Mouse (Mus musculus): ENCODE results near the gene 1700001J03Rik. TPM values are rescaled to one million over a fixed set of nuclear protein-coding genes. Genes with fewer than 3 reads are reported as not detected.
"Not testable (repeated sequence)": the region's sequence is repeated elsewhere in the genome, so short reads cannot be mapped to it uniquely, and the experiment has no call there.

Gene 1700001J03Rik
- 1 to 10 TPM in 1 of 2 experiments, under 1 TPM in 1; 0.79 to 1.4 TPM for total RNA-seq (2021)
- long read RNA-seq, experiment 1 = 0 reads
- long read RNA-seq, experiment 2 = 0 reads

GRCm38 (mm10) chr5:146185204-146185603, at the start of gene 1700001J03Rik:
TSS of gene 1700001J03Rik (minus strand) at chr5:146185304.
- intact Hi-C loops (cut with DNase I); H3K4me3 ChIP-seq; H3K27ac ChIP-seq; DNase-seq: not testable (repeated sequence)

- intact Hi-C loops (cut with DNase I) = no loop called here
- no peak overlapping the region for H3K4me3 ChIP-seq
- TF ChIP-seq CTCF (IDR thresholded peaks at IDR 0.05) = no peak
- DNase-seq = no peak
- H3K27ac ChIP-seq = no peak overlapping the region
Measured at GRCm38 (mm10) chr5:146234336-146234735, 49.2 kb upstream of the 1700001J03Rik start.

GRCm38 (mm10) chr5:146232816-146233215, 47.7 kb upstream of the 1700001J03Rik start:
- peak overlapping the region; percentile 89 for H3K4me3 ChIP-seq
- DNase-seq = no peak
- TF ChIP-seq CTCF (IDR thresholded peaks at IDR 0.05) = no peak
- intact Hi-C loops (cut with DNase I) = no loop called here
- H3K27ac ChIP-seq = peak overlapping the region; percentile 98

- DNase-seq = no peak
- TF ChIP-seq CTCF (IDR thresholded peaks at IDR 0.05) = no peak
- Histone ChIP-seq H3K4me3 (peak overlapping the region; percentile 89), H3K27ac (peak overlapping the region; percentile 98)
- intact Hi-C loops (cut with DNase I) = no loop called here
Measured at GRCm38 (mm10) chr5:146232056-146232675, 47.1 kb upstream of the 1700001J03Rik start.

GRCm38 (mm10) chr5:146231655-146231996, 46.5 kb upstream of the 1700001J03Rik start:
- peak; percentile 56 for DNase-seq
- intact Hi-C loops (cut with DNase I) = no loop called here
- peak overlapping the region; percentile 89 for H3K4me3 ChIP-seq
- no peak for TF ChIP-seq CTCF (IDR thresholded peaks at IDR 0.05)
- peak overlapping the region; percentile 98 for H3K27ac ChIP-seq

GRCm38 (mm10) chr5:146230864-146231654, 46.0 kb upstream of the 1700001J03Rik start, which contains the start of gene Cdk8:
TSS of gene Cdk8 (plus strand) at chr5:146231230.
- intact Hi-C loops (cut with DNase I) = no loop called here
- no peak for TF ChIP-seq CTCF (IDR thresholded peaks at IDR 0.05)

DNA sequence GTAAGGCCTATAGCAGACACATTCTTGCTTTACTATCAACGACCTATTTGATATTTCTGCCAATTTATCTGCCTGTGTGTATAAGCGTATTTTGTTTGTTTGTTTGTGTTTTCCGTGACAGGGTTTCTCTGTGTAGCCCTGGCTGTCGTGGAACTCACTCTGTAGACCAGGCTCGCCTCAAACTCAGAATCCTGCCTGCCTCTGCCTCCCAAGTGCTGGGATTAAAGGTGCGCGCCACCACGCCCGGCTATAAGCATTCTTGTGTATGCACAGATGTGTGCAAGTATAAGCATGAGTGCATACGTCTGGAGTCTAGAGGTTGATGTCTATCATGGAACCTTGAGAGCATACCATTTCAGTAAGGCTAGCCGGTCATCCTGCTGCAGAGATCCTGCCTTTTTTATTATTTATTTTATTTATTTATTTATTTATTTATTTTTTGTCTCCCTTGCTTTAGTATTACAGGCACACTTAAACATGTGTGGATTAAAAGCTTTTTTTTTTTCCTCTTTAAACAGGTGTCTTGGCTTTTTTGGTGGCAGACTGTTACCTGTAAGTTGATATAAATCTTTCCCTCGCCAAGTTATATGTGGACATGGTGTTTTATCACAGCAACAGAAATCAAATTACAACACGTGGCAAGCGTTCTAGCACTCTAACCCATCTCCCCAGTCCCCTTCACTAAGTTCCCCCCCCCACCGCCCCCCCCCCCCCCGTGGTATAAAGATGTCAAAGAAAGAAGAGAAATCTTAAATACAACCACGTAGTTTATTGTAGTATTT, 45.0 kb upstream of the 1700001J03Rik start:
- no peak for TF ChIP-seq CTCF (IDR thresholded peaks at IDR 0.05)
- intact Hi-C loops (cut with DNase I) = no loop called here
- no peak for DNase-seq
- peak overlapping the region; percentile 98 for H3K27ac ChIP-seq
- peak overlapping the region; percentile 89 for H3K4me3 ChIP-seq

More at GRCm38 (mm10) chr5:146230864-146231654, 46.0 kb upstream of the 1700001J03Rik start, which contains the start of gene Cdk8:
- Histone ChIP-seq H3K4me3 (peak within 1 kb of the TSS; percentile 89), H3K27ac (peak within 1 kb of the TSS; percentile 98)
- peak; percentile 95 for DNase-seq

DNA sequence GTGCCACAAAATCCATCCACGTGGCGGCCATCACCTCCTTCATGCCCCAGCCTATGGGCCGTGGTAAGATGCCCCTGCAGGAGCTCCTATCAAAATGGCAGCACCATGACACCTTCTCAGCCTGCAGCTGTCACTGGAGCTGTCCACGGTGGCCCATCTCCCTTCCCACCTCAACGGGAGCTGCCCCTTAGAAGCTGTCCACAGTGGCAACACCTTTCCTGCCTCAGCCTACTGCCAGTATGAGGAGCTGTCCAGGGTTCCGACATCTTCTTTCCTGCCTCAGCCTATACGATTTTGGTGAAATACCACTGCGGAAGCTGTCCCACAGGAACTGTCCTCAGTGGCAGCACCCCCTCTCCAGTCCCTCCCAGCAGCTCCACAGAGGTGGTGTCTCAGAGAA, 42.4 kb upstream of the 1700001J03Rik start:
- no peak overlapping the region for H3K27ac ChIP-seq
- TF ChIP-seq CTCF (IDR thresholded peaks at IDR 0.05) = no peak
- DNase-seq = no peak
- H3K4me3 ChIP-seq = no peak overlapping the region
- intact Hi-C loops (cut with DNase I) = no loop called here

DNA sequence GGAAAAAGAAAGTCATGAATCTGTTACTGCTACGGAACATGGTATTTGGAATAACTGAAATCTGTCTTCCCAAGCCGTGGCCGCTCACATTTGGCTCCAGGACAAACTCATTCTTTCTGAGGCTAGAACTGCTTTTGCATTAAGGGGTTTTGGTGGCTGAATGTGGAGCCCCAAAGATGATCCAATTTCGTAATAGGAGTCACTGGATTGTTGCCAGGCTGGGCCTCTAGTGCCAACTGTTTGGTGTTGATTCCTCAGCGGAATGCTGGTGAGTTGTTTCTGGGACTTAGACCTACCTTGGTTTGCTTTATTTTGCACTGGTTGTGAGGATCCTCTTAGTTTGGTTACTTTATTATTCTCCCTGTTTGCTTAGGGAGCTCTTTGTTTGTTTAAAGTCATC, 38.7 kb upstream of the 1700001J03Rik start:
- H3K27ac ChIP-seq = peak overlapping the region; percentile 21; the same call in 1 of the 2 replicates
- intact Hi-C loops (cut with DNase I) = loop anchor here (5.0 kb wide), 1 partner anchor 74 kb away; no protein-coding TSS in a partner anchor
- H3K4me3 ChIP-seq = no peak overlapping the region
- TF ChIP-seq CTCF (IDR thresholded peaks at IDR 0.05) = no peak
- DNase-seq = no peak

- no peak for DNase-seq
- peak overlapping the region; percentile 98 for H3K4me3 ChIP-seq
- peak overlapping the region; percentile 98 for H3K27ac ChIP-seq
- intact Hi-C loops (cut with DNase I) = loop anchor here (5.0 kb wide), 1 partner anchor 76 kb away; no protein-coding TSS in a partner anchor
- no peak for TF ChIP-seq CTCF (IDR thresholded peaks at IDR 0.05)
Measured at GRCm38 (mm10) chr5:146221722-146222121, 36.6 kb upstream of the 1700001J03Rik start.

DNA sequence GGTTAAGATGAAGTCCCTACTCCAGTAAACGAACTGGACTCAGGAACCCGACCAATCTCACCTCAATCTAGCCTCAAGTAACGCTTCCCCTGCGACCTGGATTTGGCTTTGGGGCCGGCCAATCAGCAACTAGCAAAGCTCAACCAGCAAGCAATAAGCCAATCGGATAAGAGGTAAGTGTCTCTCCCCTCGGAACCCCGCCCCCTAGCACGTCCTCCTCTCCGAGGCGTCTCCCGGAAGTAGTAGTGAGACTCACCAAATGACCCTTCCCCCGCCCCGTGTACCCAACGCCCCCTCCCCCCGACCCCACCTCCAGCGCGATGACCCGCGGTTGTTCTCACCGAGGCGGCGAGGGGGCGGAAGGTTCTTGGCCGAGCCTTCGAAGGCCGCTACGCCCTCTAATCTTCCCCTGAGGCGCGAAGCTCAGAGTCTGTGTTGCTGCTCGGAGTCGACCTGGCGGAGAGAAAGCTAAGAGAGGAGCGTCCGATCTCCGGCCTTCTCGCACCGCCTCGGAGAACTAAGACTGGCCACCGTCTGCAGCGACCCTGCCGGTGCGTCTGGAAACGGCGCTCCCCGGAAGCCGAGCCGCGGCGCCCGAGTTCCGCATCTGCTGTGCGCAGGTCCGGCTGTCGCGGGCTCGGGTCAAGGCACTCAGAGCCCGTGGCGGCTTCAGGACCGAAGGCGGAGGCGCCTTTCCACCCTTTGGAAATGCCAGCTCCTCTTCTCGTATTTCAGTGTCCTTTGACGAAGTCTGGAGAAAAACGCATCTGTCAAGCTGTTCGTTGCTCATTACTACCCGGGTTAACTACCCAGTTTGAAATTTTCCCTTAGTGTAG, 36.0 kb upstream of the 1700001J03Rik start, which contains the start of gene Rnf6:
Rnf6 (minus strand) TSS at position 677 of the 836 bp plus-strand sequence.
- intact Hi-C loops (cut with DNase I) = loop anchor here (5.0 kb wide), 1 partner anchor 76 kb away; no protein-coding TSS in a partner anchor
- peak; percentile 36; the same call in 1 of the 2 replicates for TF ChIP-seq CTCF (IDR thresholded peaks at IDR 0.05)
- DNase-seq = peak; percentile 97
- H3K27ac ChIP-seq = peak within 1 kb of the TSS; percentile 98
- peak within 1 kb of the TSS; percentile 98 for H3K4me3 ChIP-seq
